Mouse (Mus musculus) urinary bladder, postnatal 4 days (tissue): ENCODE measurements around the gene Gm44805.

Source experiments
- DNase-seq, 2 experiments: peaks; one replicate each; pipeline ENCODE4 v3.0.0; 2021 to 2022; ENCODE audit warnings: low spot score in 2 of 2

The Gm44805 gene

GRCm38 (mm10) chr7:19678901-19679300 lies 2.3 kb downstream of the Gm44805 start:
- DNase-seq, result no peak

DNA sequence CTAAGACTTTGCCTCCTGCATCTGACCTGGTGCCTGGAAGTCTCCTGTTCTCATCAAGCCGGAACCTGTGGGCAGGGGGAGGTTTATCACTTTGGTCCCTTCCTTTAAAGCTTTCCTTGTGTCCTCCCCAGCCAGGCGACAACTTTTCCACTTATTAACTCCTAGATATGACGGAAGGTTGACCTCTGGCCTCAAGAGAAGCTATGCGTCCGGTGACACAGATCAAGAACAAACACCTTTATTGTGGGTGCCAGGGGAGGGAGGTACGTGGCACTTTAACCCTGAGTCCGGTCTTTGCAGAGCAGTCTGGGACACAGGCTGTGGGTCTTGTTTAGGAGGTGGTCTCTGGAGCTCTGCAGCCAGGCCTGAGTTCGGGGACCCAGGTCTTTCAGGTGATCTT lies 3.4 kb downstream of the Gm44805 start, which contains the start of gene Apoc2:
Gene Apoc2, minus strand, starts transcription at position 70 of the 400 bp plus-strand sequence.
- DNase-seq, result no peak

DNA sequence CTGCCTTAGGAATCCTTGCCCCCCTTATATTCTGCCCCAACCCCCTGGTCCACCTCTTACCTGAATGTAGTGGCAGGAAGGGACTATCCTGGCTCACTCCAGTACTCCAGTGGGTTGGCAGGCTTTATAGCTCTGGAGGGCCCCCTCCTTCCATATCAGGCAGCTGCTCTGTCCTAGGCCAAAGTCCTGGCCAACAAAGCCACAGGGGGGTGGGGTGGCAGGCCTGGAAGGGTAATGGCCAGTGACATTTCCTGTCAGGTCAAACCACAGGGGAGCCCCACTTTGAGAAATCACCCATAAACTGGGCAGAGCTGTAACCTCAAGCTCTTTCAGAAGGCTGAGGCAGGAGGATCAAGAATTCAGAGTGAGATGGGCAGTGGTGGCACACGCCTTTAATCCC lies 4.6 kb downstream of the Gm44805 start:
- DNase-seq, result no peak

- no peak for DNase-seq
These were observed 5.4 kb downstream of the Gm44805 start for GRCm38 (mm10) chr7:19675824-19676223.

- DNase-seq, result no peak
These were observed 8.0 kb downstream of the Gm44805 start for GRCm38 (mm10) chr7:19673083-19673699.

DNA sequence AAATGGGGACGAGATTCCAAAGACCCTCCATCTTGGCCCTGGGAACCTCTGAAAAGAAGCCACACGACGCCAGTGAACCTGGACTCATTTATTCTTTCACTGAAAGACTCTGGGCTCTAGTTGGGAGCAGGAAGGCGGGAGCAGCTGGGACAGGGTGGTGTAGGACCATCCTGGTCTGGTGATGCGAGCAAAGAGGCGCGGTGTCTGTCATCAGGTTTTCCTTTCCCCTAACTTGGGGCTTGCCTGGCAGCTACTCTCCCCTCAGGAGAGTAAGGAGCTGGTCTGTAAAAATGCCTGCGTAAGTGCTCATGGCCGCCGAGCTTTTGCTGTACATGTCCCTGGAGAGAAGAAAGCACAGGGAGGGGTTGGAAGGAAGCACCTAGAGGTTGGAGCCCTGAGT lies 9.7 kb downstream of the Gm44805 start:
- DNase-seq, result no peak

DNA sequence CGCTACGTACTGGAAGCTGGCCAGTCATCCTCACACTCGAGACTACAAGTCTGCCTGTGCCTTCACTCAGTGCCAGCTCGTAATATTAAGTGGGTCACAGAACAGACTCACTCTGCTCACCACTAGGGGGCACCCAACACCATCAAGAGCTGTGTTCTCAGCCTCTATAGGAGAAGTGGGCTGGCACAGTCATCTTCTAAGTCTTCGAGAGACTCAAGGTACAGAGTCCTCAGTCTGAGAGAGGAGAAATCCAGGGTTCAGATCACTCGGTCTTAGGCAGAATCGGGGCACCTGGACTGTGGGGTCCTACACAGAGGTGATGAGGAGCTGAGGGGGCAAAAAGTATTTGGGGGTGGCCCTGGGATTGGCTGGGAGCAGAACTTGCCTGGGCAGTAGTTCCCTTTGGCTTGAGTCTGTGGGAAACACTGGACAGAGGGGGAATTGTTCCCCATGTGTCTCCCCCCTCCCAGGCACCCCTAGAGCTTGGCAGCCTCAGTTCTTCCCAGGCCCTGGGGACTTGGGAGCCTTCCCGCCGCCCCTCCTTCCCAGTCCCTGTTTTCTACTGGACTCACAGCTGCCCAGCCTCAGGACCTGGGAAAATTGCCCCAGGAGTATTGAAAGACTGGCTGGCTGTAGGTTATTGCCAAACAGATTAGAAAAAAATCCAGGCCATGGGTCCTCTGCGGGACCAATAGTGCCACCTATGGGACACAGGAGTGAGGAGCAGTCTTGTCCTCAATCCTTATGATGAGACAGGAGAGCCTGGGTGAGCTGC lies 12.1 kb downstream of the Gm44805 start:
- DNase-seq, result peak; percentile 84 to 91

DNA sequence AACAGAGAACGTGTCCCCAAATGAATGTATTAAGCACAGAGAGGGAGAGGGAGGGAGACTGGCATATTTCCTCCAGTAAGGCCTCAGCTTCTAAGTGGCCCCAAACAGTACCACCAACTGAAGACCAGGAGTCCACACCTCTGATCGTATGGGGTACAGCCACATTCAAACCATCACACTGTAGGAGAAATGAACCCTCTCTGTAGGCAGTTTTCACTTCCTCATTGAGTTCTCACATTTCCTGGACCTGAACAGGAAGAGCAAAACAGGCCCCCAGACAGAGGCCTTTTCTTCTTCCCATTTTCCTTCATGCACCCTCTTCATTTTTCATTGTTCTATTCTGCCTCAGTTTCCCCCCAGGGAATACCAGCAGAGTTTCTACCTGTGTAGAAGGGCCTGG lies 13.8 kb downstream of the Gm44805 start:
- DNase-seq, result no peak

GRCm38 (mm10) chr7:19666750-19667149 lies 14.5 kb downstream of the Gm44805 start:
- no peak for DNase-seq

DNA sequence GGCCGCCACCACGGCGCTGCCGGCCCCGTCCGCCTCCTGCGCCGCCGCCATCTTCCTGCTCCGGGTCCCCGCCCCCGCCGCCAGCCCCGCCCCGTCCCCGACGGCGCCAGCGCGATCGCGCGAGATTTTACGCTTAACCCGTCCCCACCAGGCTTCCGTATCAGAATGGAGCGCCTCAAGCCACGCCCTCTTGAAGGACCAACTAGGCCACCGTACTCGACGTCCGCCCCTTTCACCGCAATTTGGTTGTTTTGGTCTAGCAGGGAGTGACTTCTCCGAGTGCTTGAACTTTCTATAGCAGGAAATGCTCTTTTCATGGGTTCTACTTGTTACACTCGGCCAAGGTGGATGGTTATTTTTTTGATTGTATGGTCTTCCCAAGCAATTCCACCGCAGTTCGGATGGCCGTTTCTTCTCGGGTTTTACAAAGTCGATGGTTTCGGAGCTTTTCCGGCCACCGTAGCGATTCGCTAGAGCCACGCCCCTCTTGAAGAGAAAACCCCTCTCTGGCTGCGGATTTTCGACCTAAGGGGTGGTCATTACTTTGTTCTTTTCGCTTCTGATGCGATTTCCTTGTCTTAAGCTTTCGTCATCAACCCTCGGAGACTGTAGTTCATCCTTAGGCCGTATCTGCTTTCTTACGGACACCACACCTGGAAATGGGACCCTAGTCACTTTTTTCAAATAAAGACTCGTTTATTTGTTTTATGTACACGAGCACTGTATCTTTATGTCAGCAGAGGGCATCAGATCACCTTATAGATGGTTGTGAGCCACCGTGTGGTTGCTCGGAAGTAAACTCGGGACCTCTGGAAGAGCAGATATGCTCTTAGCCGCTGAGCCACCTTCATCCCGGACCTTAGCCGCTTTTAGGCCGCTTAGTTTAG lies 16.0 kb downstream of the Gm44805 start, which contains the start of gene Clptm1:
Gene Clptm1, minus strand, starts transcription at position 79 of the 887 bp plus-strand sequence.
- peak; percentile 95 to 98 for DNase-seq

GRCm38 (mm10) chr7:19664455-19664954 lies 16.7 kb downstream of the Gm44805 start:
- DNase-seq, result no peak

- DNase-seq, result no peak
These were observed 17.3 kb downstream of the Gm44805 start for GRCm38 (mm10) chr7:19663940-19664339.

DNA sequence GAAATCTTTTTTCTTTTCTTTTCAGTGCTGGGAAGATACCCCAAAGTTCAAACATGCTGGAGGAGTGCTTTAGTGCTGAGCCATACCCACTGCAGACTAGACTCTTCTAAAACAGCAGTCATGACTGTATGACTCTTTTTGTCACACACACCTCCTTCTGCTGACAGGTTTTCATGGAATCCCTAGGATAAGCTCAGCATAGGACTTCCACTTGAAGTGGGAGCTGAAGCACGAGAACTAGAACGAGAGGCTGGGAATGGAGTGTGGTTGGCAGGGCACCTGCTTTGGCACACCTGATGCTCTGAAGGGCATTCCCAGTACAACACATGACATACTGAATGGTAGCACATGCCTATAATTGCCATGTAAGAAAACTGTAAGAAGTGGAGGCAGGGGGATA lies 28.6 kb downstream of the Gm44805 start:
- DNase-seq, result no peak

GRCm38 (mm10) chr7:19651063-19651786 lies 30.0 kb downstream of the Gm44805 start:
- DNase-seq, result no peak

DNA sequence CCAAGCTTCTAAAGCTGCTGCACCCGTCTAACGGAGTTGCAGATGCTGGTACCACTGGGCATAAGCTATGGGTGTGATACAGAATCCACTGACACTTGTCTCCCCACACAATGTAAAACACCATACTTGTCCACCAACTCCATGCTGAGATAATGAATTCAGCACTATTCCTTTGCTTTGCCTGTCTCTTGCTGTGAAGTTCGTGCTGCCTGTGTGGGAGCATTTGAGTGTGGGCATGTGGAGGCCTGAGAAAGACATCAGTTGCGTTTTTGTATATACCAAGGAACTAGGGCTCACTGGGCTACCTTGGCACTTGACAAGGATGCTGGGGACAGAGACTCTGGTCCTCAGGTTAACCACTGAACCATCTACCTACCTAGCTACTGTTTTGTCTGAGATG lies 40.0 kb downstream of the Gm44805 start:
- DNase-seq, result no peak

- DNase-seq, result no peak
These were observed 46.0 kb downstream of the Gm44805 start for GRCm38 (mm10) chr7:19635074-19635827.

DNA sequence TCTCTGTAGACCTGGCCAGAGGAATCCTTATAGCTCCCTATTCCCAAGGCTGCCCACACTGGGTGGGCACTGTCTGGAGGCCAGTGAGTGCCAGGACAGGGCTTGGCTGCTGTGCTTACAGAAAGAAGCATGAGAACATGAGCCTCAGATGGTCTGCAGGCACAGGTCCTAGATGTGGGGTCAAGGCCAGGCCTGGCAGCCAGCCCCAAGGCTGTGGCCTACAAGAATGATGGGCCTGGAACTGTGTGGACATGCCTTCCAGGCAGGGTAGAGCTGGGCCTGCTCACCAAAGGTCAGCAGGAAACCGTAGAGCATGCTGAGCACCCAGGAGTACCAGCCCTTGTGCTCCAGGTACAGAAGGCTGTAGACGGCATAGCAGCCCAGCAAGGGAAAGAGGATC lies 46.6 kb downstream of the Gm44805 start:
- no peak for DNase-seq

DNA sequence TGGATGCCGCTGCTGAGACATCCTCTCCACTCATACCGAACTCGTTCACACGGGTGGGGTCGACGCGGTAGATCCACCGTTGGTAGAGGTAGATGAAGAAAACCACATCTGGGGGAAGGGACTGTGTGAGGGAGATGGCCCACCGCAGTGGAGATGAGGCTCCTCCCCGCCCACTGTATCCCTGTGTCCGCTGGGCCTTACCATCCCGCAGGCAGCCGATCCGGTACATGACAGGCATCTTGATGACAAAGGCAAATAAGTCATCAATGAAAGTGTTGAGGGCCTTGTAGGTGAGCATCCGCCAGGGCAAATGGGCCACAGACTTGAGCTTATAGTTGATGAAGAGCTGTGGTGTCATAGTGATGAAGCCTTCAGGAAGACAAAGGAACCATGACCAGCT lies 47.4 kb downstream of the Gm44805 start:
- no peak for DNase-seq

GRCm38 (mm10) chr7:19633197-19633596 lies 48.0 kb downstream of the Gm44805 start:
- DNase-seq, result no peak

- DNase-seq, result no peak
These were observed 48.5 kb downstream of the Gm44805 start for GRCm38 (mm10) chr7:19632720-19633119.

- no peak for DNase-seq
These were observed 48.9 kb downstream of the Gm44805 start for GRCm38 (mm10) chr7:19632275-19632674.
